Comparison of ENCODE assay signal across 17 mouse cellular contexts in genomic region chr19:43498874-43499273, GRCm38 (mm10). TPM values are rescaled to one million over a fixed set of nuclear protein-coding genes. Genes with fewer than 3 reads are reported as not detected.
DNase-seq lines count a peak whose midpoint lies in the region; ATAC-seq and TF ChIP-seq lines count a peak whose summit lies in the region.
"Had no signal": no experiment of that assay in that cellular context is flagged by ENCODE, and none has a peak within 500 bp of the region (broad histone marks: within the 10 kb centered on the region; RNA-seq: fewer than 3 reads in every experiment).

No protein-coding gene starts in this region.

- no peak for ATAC-seq in intestine, embryonic 15.5 days

- H3K36me3 ChIP-seq in heart, adult 2 months (ENCODE audit: control insufficient read depth, insufficient read depth, low read length), result peaks cover 10% of the 10 kb centered on the region
- peaks cover 51% of the 10 kb centered on the region for H3K36me3 ChIP-seq in heart, embryonic 10.5 days
- H3K36me3 ChIP-seq in E14TG2a.4 (ENCODE audit: insufficient read depth, low read length), result peaks cover 45% of the 10 kb centered on the region
- peaks cover 21% of the 10 kb centered on the region for H3K36me3 ChIP-seq in intestine, embryonic 15.5 days

- H3K9ac ChIP-seq in heart, adult 2 months (ENCODE audit: low read depth, low read length), result no peak overlapping the region
- H3K9ac ChIP-seq in intestine, embryonic 15.5 days, result no peak overlapping the region
- H3K9ac ChIP-seq: heart, embryonic 13.5 days; hindbrain, embryonic 15.5 days; lung, embryonic 15.5 days; neural tube, embryonic 15.5 days had no signal

- TF ChIP-seq POLR2A in heart, adult 2 months (IDR thresholded peaks at IDR 0.05; ENCODE audit: insufficient read depth, low read depth, low read length), result no peak

- H3K4me3 ChIP-seq in heart, adult 2 months, result no peak overlapping the region
- H3K4me3 ChIP-seq in heart, embryonic 10.5 days, result no peak overlapping the region
- H3K4me3 ChIP-seq in E14TG2a.4 (replicated peaks; ENCODE audit: low read length), result peak overlapping the region; percentile 29; the same call in 1 of the 2 replicates
- no peak overlapping the region for H3K4me3 ChIP-seq in brown adipose tissue, adult 24 weeks (ENCODE audit: insufficient read depth, low read depth, low read length)
- H3K4me3 ChIP-seq in intestine, embryonic 15.5 days (replicated peaks), result no peak overlapping the region
- H3K4me3 ChIP-seq: heart, embryonic 13.5 days; hindbrain, embryonic 15.5 days; lung, embryonic 15.5 days; megakaryocyte, embryonic 14.5 days; neural tube, embryonic 15.5 days had no signal

- no peak for TF ChIP-seq EP300 in heart, adult 2 months (IDR thresholded peaks at IDR 0.05; ENCODE audit: insufficient read depth, low read depth, low read length)

- intact Hi-C loops in heart, adult 2 months (cut with DNase I), result loop anchor here (10.0 kb wide), 1 partner anchor 256 kb away; the partner anchor contains the start of genes Cox15 and Cutc

- H3K79me2 ChIP-seq in heart, adult 2 months (replicated peaks; ENCODE audit: control insufficient read depth, insufficient read depth, low read length), result no peaks in the 10 kb centered on the region

- peak overlapping the region; percentile 55 for H3K27ac ChIP-seq in heart, adult 2 months
- no peak overlapping the region for H3K27ac ChIP-seq in heart, embryonic 10.5 days
- 0 out of 2 replicates have a peak overlapping the region, but pooled peaks have one; percentile 2 for H3K27ac ChIP-seq in brown adipose tissue, adult 24 weeks (replicated peaks; ENCODE audit: low read depth, low read length)
- no peak overlapping the region for H3K27ac ChIP-seq in intestine, embryonic 15.5 days
- H3K27ac ChIP-seq: heart, embryonic 13.5 days; hindbrain, embryonic 15.5 days; lung, embryonic 15.5 days; neural tube, embryonic 15.5 days had no signal

- H3K9me3 ChIP-seq in heart, embryonic 10.5 days, result no peaks in the 10 kb centered on the region
- H3K9me3 ChIP-seq in E14TG2a.4 (ENCODE audit: low read length), result no peaks in the 10 kb centered on the region
- no peaks in the 10 kb centered on the region for H3K9me3 ChIP-seq in intestine, embryonic 15.5 days
- H3K9me3 ChIP-seq: hindbrain, embryonic 15.5 days; lung, embryonic 15.5 days; neural tube, embryonic 15.5 days had no signal

- TF ChIP-seq CTCF in heart, adult 2 months (IDR thresholded peaks at IDR 0.05), result no peak
- no peak for TF ChIP-seq CTCF in E14TG2a.4 (conservative IDR thresholded peaks at IDR 0.05; ENCODE audit: low read length)

- WGBS in heart, adult 2 months, result 33% methylated on average over 7 of the region's 7 CpGs
- 79% methylated on average over 7 of the region's 7 CpGs for WGBS in heart, embryonic 10.5 days
- 87% methylated on average over 7 of the region's 7 CpGs for WGBS in intestine, embryonic 15.5 days

- peak in 1 of 2 experiments; percentile 30 for DNase-seq in heart, adult 2 months
- DNase-seq in heart, embryonic 10.5 days (ENCODE audit: low spot score), result no peak
- DNase-seq in 3134 (ENCODE audit: extremely low read depth, insufficient read length, low spot score), result peak; percentile 87
- no peak for DNase-seq in left cerebral cortex, adult 8-10 months (ENCODE audit: low spot score in 2 of 2)
- no peak for DNase-seq in spleen, adult 18-20 months
- DNase-seq: cerebellum, adult 8-10 months; kidney, adult 18-20 months; thymus, adult 18-20 months had no signal

- peaks cover 2% of the 10 kb centered on the region for H3K4me1 ChIP-seq in heart, adult 2 months (ENCODE audit: control insufficient read depth, insufficient read depth, low read length)
- H3K4me1 ChIP-seq in heart, embryonic 10.5 days, result peaks cover 16% of the 10 kb centered on the region
- peaks cover 93% of the 10 kb centered on the region for H3K4me1 ChIP-seq in E14TG2a.4 (replicated peaks; ENCODE audit: low read depth, low read length)
- no peaks in the 10 kb centered on the region for H3K4me1 ChIP-seq in brown adipose tissue, adult 24 weeks (ENCODE audit: control insufficient read depth, insufficient read depth, insufficient read length, low read length)
- H3K4me1 ChIP-seq in intestine, embryonic 15.5 days (replicated peaks), result 0 out of 2 replicates have a peak, but pooled peaks cover 5% of the 10 kb centered on the region

- H3K27me3 ChIP-seq in heart, adult 2 months (ENCODE audit: control insufficient read depth, insufficient read depth, low read length), result no peaks in the 10 kb centered on the region; the same call in 1 of the 2 replicates
- peaks cover 8% of the 10 kb centered on the region; the same call in 1 of the 2 replicates for H3K27me3 ChIP-seq in heart, embryonic 10.5 days (ENCODE audit: insufficient read depth, poor library complexity, severe bottlenecking)
- no peaks in the 10 kb centered on the region for H3K27me3 ChIP-seq in E14TG2a.4 (ENCODE audit: insufficient read depth, low read length)
- H3K27me3 ChIP-seq in intestine, embryonic 15.5 days (replicated peaks), result no peaks in the 10 kb centered on the region
- H3K27me3 ChIP-seq: hindbrain, embryonic 15.5 days; neural tube, embryonic 15.5 days had no signal

- H3K4me2 ChIP-seq in intestine, embryonic 15.5 days (replicated peaks), result no peak overlapping the region
- H3K4me2 ChIP-seq: heart, embryonic 13.5 days; hindbrain, embryonic 15.5 days; lung, embryonic 15.5 days; neural tube, embryonic 15.5 days had no signal

RNA-seq across cellular contexts. Expression of gene Got1, which starts 25.5 kb away (rescaled TPM):
- total RNA-seq in heart, adult 2 months (2021), result 1,000 to 10,000 TPM in 1 of 2 experiments, 100 to 1,000 TPM in 1; 956 to 1,224 TPM
- 575 and 746 TPM in 2 replicates for polyA plus RNA-seq in heart, adult 2 months (2012; rRNA removed)
- 119 and 176 TPM in 2 replicates for polyA plus RNA-seq in heart, embryonic 10.5 days (2016; fragmentation: Nextera tagmentation; extraction: Ambion mirVana)
- 21.7 and 26.5 TPM in 2 replicates for polyA plus RNA-seq in brown adipose tissue, adult 24 weeks (2012; ENCODE audit: insufficient read depth, insufficient read length, missing spikeins)
- 58.7 and 60.7 TPM in 2 replicates for polyA plus RNA-seq in intestine, embryonic 15.5 days (2015; fragmentation: Nextera tagmentation; extraction: Ambion mirVana)
- total RNA-seq in left cerebral cortex, adult 8-10 months (2022), result 100 to 1,000 TPM; 390 to 413 (median 399) TPM

RNA-seq across cellular contexts. Expression of gene Cnnm1, which starts 58.6 kb away (rescaled TPM):
- total RNA-seq in heart, adult 2 months (2021), result under 1 TPM; 0.05 TPM
- 0.03 and 0.04 TPM in 2 replicates for polyA plus RNA-seq in heart, adult 2 months (2012; rRNA removed)
- 0.12 and 0.14 TPM in 2 replicates for polyA plus RNA-seq in heart, embryonic 10.5 days (2016; fragmentation: Nextera tagmentation; extraction: Ambion mirVana)
- polyA plus RNA-seq in brown adipose tissue, adult 24 weeks (2012; ENCODE audit: insufficient read depth, insufficient read length, missing spikeins), result not detected in 2 replicates
- 0.64 and 0.93 TPM in 2 replicates for polyA plus RNA-seq in intestine, embryonic 15.5 days (2015; fragmentation: Nextera tagmentation; extraction: Ambion mirVana)
- 100 to 1,000 TPM in 1 of 4 experiments, 10 to 100 TPM in 3; 92.3 to 104 (median 96.8) TPM for total RNA-seq in left cerebral cortex, adult 8-10 months (2022)
- total RNA-seq: monocyte, adult 5-6 weeks had no signal

Comparison
In these comparisons a context has a peak if more than half of its experiments do, and no peak if none do; other contexts are left out.
1. H3K27ac ChIP-seq: peak in heart, adult 2 months (single experiment) and brown adipose tissue, adult 24 weeks (single experiment); none in heart, embryonic 10.5 days (single experiment) and intestine, embryonic 15.5 days (single experiment).